Mouse (Mus musculus) midbrain, postnatal 0 days (tissue): ENCODE measurements around the gene Spcs1. TPM values are rescaled to one million over a fixed set of nuclear protein-coding genes. Genes with fewer than 3 reads are reported as not detected.
A peak's percentile ranks its signal among the peaks of the same experiment; 100 is the strongest.

Source experiments
- ATAC-seq: fragments of 200-750 bp; cut with Nextera tagmentation; 2 replicates; pipeline ENCODE4 v1.8.0; 2017; ENCODE audit warnings: moderate number of reproducible peaks, mild to moderate bottlenecking, moderate TSS enrichment, moderate library complexity; ENCODE audit not compliant: low FRiP score
- DNase-seq: peaks from one replicate; pipeline ENCODE4 v3.0.0-alpha.2; 2015; ENCODE audit warnings: low spot score
- H3K27ac ChIP-seq: fragments of 300-500 bp; sonication (generic); 2 replicates; pipeline ENCODE4 v1.5.1; 2014; ENCODE audit warnings: low read depth, mild to moderate bottlenecking, low read length, mixed read lengths
- H3K27me3 ChIP-seq: fragments of 300-500 bp; sonication (generic); 2 replicates; pipeline ENCODE4 v1.6.1; 2014; ENCODE audit warnings: low read length, control low read depth, mixed read lengths; ENCODE audit not compliant: insufficient read depth
- H3K36me3 ChIP-seq: fragments of 300-500 bp; sonication (generic); 2 replicates; pipeline ENCODE4 v1.6.1; 2014; ENCODE audit warnings: low read length, control low read depth, mixed read lengths; ENCODE audit not compliant: insufficient read depth
- H3K4me1 ChIP-seq: fragments of 300-500 bp; sonication (generic); 2 replicates; pipeline ENCODE4 v1.6.1; 2014; ENCODE audit warnings: mild to moderate bottlenecking, control low read depth, antibody characterized with exemption, low read length, mixed read lengths; ENCODE audit not compliant: insufficient read depth
- H3K4me2 ChIP-seq: fragments of 300-500 bp; sonication (generic); 2 replicates; pipeline ENCODE4 v1.6.1; 2014; ENCODE audit warnings: low read depth, mild to moderate bottlenecking, low read length, mixed read lengths; ENCODE audit not compliant: poor library complexity, severe bottlenecking
- H3K4me3 ChIP-seq: fragments of 300-500 bp; sonication (generic); 2 replicates; pipeline ENCODE4 v1.5.1; 2014; ENCODE audit warnings: low read depth, mild to moderate bottlenecking, low read length, moderate library complexity
- H3K9ac ChIP-seq: fragments of 300-500 bp; sonication (generic); replicated peaks from 2 replicates; pipeline ENCODE4 v1.6.1; 2014; ENCODE audit warnings: mild to moderate bottlenecking, low read length, moderate library complexity, mixed read lengths; ENCODE audit not compliant: poor library complexity, severe bottlenecking
- H3K9me3 ChIP-seq: fragments of 300-500 bp; sonication (generic); 2 replicates; pipeline ENCODE4 v1.6.1; 2016; ENCODE audit warnings: low read length, control low read depth
- CTCF ChIP-seq: IDR thresholded peaks from 2 replicates; pipeline ENCODE4 v1.5.1; 2016; ENCODE audit warnings: antibody characterized with exemption, mild to moderate bottlenecking
- WGBS: fragments of 180-500 bp; shearing (Covaris S2); extraction: QIAGEN DNeasy Blood & Tissue Kit; methylation state at CpG from one replicate; pipeline ENCODE4 v1.1.7; 2014; 5-methylcytosine and 5-hydroxymethylcytosine counted together
- polyA plus RNA-seq: library from polyadenylated mRNA; unstranded; fragments of >200 nt; fragmentation: Nextera tagmentation; extraction: Ambion mirVana; gene quantifications from 2 replicates; pipeline ENCODE4 v1.2.1, GENCODE M21; 2015
- total RNA-seq: library from RNA; depleted of rRNA; stranded (reverse); fragments of >200 nt; gene quantifications from 2 replicates; pipeline ENCODE4 v1.2.3, GENCODE M21; 2014

Gene Spcs1
- total and polyA plus RNA-seq, 2 experiments from 2014 or later: 256 to 415 TPM

DNA sequence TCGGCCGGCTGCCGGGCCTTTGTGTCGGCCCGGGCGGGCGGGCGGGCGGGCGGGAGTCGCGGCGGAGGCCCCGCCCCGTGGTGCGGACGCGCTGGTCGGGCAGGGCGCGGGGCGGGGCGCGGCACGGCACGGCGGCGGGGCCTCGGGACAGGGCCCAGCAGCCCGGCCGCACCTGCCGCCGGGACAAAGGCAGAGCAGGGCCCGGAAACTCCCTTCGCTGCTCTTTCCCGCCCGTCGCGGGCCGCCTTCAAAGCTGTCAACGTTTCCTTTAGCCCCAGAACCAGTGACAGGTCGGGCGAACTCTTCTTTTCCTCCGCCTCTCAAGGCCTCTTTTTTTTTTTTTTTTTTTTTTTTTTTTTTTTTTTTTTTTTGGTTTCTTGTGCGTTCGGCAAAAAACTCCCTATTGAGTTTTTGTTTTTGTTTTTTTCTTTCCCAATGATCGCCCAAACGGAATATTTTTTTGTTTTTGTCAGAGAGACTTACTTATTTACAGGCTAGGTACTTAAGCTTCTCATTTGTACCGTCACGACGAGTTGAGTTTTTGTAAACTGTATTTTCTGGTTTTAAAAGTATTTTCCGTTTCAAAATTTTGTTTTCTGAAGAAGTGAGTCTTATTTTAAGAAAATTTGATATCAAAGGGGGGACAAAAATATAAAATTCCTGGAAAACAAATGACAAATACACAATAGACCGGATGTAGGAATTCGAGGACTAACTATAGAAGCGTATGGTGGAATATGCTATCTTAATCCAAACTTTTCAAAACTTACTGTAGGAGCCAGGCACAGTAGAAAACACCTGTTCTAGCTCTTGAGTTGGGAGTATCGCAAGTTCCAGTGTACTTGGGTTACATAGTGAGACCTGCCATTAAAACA lies 18.1 kb upstream of the Spcs1 start:
- ATAC-seq (peak; percentile 89), DNase-seq (peak; percentile 68)
- 4% methylated on average over 38 of the region's 56 CpGs for WGBS
- Histone ChIP-seq H3K4me2 (peak overlapping the region; percentile 41), H3K9me3 (no peaks in the 10 kb centered on the region), H3K27ac (peak overlapping the region; percentile 96), H3K9ac (peak overlapping the region; percentile 89), H3K4me3 (peak overlapping the region; percentile 78), H3K36me3 (peaks cover 35% of the 10 kb centered on the region), H3K4me1 (peaks cover 11% of the 10 kb centered on the region), H3K27me3 (no peaks in the 10 kb centered on the region)
- TF ChIP-seq CTCF: no peak

DNA sequence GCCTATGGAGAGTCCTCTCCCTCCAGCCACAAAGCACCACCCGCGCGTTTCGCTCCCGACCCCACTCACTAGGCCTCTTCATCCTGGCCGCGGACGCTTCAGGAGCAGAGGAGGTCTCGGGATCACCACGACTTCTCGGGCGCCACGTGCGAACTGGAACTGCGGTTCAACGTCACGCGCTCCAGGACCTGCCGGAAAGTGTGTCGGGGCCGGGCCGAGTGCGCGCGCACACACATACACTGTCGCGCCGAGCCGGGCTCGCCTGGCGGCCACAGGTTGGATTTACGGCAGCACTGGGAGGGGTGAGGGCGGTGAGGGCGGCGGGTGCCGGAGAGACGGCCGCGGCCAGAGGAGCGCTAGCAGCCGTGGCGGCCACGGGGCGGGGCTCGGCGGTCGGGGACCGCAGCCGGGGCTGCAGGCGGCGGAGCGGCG lies 17.4 kb upstream of the Spcs1 start, which contains the start of the genes Pbrm1 and Gnl3:
TSS of gene Pbrm1 (plus strand) at position 279 of the 432 bp plus-strand sequence.
TSS of gene Gnl3 (minus strand) at position 293 of the 432 bp plus-strand sequence.
- Histone ChIP-seq H3K4me2 (peak within 1 kb of the TSS; percentile 67), H3K4me1 (peaks cover 11% of the 10 kb centered on the region), H3K27me3 (no peaks in the 10 kb centered on the region), H3K9ac (peak within 1 kb of the TSS; percentile 89), H3K9me3 (no peaks in the 10 kb centered on the region), H3K36me3 (peaks cover 38% of the 10 kb centered on the region), H3K4me3 (peak within 1 kb of the TSS; percentile 78), H3K27ac (peak within 1 kb of the TSS; percentile 96)
- TF ChIP-seq CTCF: peak; percentile 58
- WGBS: under 1% methylated on average over 33 of the region's 53 CpGs
- ATAC-seq (peak; percentile 95), DNase-seq (peak; percentile 97)

- H3K9me3 ChIP-seq: no peaks in the 10 kb centered on the region
- no peaks in the 10 kb centered on the region for H3K27me3 ChIP-seq
- H3K4me3 ChIP-seq: peak overlapping the region; percentile 78
- peak overlapping the region; percentile 67 for H3K4me2 ChIP-seq
- H3K36me3 ChIP-seq: peaks cover 45% of the 10 kb centered on the region
- 2% methylated on average over 2 of the region's 2 CpGs for WGBS
- H3K27ac ChIP-seq: no peak overlapping the region
- ATAC-seq: no peak
- H3K4me1 ChIP-seq: peaks cover 11% of the 10 kb centered on the region
- peak; percentile 36 for DNase-seq
- peak overlapping the region; percentile 89; the same call in 1 of the 2 replicates for H3K9ac ChIP-seq
- peak; percentile 62 for TF ChIP-seq CTCF
Measured at GRCm38 (mm10) chr14:31017854-31018253, 16.4 kb upstream of the Spcs1 start.

DNA sequence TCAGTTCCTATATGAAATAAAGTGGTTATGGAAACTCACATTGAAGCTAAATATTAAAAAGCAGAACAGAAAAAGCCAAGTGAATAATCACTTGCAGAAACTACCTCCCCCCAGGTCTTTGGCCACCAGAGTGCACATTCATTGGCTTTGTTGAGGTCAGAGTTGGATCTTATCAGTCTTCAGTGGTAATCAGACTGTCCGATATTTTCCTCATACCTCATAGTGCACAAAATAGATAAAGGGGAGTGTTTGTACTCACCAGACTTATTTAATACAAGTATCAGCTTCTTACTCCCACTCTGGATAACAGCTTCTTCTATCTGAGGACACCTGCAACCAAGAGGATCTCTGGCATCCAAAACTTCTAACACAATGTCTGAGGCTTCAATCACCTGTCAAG lies 14.6 kb upstream of the Spcs1 start:
- Histone ChIP-seq H3K27ac (no peak overlapping the region), H3K9ac (no peak overlapping the region), H3K9me3 (no peaks in the 10 kb centered on the region), H3K27me3 (no peaks in the 10 kb centered on the region), H3K36me3 (peaks cover 55% of the 10 kb centered on the region), H3K4me1 (peaks cover 11% of the 10 kb centered on the region), H3K4me3 (no peak overlapping the region), H3K4me2 (no peak overlapping the region)
- TF ChIP-seq CTCF: no peak
- DNase-seq: no peak
- ATAC-seq: no peak
- 94% methylated on average over 1 of the region's 1 CpGs for WGBS

DNA sequence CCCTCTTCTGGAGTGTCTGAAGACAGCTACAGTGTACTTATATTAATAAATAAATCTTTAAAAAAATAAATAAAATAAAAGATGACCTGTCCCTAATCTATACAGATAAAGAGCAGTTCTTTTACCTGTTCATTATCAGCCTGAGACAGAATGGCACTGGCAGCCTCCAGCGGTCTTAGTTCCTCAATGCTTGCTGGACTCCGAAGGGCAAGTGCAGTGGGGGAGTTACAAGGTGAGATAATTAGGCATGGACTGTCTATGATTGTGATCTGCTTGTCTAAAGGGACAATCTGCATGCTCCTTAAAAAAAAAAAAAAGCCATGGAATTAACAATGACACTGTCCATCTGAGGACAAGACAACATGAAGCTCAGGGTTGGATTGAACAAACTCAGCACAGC lies 12.5 kb upstream of the Spcs1 start:
- WGBS: 97% methylated on average over 2 of the region's 2 CpGs
- H3K9ac ChIP-seq: no peak overlapping the region
- no peak for ATAC-seq
- DNase-seq: no peak
- H3K36me3 ChIP-seq: peaks cover 70% of the 10 kb centered on the region
- H3K9me3 ChIP-seq: no peaks in the 10 kb centered on the region
- H3K4me2 ChIP-seq: no peak overlapping the region
- no peak for TF ChIP-seq CTCF
- H3K4me1 ChIP-seq: peaks cover 7% of the 10 kb centered on the region
- H3K27ac ChIP-seq: no peak overlapping the region
- no peak overlapping the region for H3K4me3 ChIP-seq
- no peaks in the 10 kb centered on the region for H3K27me3 ChIP-seq

DNA sequence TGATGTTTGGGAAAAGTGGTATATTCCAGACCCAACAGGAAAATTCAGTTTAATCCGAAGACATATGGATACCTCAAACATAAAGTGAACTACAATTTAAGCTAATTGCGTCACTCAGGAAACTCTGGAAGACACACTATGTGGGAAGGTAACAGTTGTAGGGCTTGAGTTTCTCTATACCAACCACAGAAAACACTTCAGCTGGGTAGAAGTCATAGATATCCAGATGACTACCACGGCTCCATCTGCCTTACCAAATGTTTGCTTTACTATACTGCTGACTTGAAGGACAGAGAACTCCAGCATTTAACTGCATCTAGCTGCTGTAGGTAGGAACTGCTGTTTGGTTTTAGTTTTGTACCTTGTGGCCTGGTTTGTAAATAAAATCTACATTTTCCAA lies 10.1 kb upstream of the Spcs1 start:
- no peaks in the 10 kb centered on the region for H3K27me3 ChIP-seq
- no peak overlapping the region for H3K4me3 ChIP-seq
- no peak overlapping the region for H3K9ac ChIP-seq
- no peaks in the 10 kb centered on the region for H3K4me1 ChIP-seq
- no peak overlapping the region for H3K27ac ChIP-seq
- 96% methylated on average over 3 of the region's 3 CpGs for WGBS
- no peak overlapping the region for H3K4me2 ChIP-seq
- H3K9me3 ChIP-seq: no peaks in the 10 kb centered on the region
- TF ChIP-seq CTCF: no peak
- peaks cover 75% of the 10 kb centered on the region for H3K36me3 ChIP-seq
- ATAC-seq: no peak
- no peak for DNase-seq
